Mouse (Mus musculus) kidney, adult 2 months (tissue): ENCODE data around the gene Bcas3.

Source experiments
- CTCF ChIP-seq: fragments of 200-500 bp; conservative IDR thresholded peaks from 2 replicates; pipeline ENCODE4 v1.5.1; 2011; ENCODE audit warnings: low read depth, mild to moderate bottlenecking, control low read depth, low read length, moderate library complexity, mixed read lengths; ENCODE audit not compliant: insufficient read depth, insufficient read length
- POLR2A ChIP-seq: fragments of 200-500 bp; IDR thresholded peaks from one replicate; pipeline ENCODE4 v1.6.1; 2011; ENCODE audit warnings: low read depth, low read length, control low read depth

DNA sequence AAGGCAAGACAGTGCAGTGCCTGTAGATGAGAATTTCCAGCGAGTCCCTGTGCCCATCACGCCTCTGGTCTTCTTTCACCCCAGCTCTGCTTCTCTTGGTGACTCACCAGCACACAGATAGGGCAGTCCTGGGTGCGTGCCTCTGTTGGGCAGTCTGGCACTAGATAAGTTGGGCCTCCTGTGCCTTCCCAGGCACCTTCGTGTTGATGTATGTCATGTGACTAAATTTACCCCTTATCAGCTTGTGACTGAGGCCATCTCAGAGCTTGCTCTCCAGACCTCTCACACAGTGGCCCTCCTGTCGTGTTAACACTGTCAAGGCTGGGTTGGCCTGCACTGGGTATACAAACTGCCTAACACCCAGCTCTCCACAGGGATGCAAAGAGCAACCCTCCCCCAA, 451.1 kb downstream of the Bcas3 start:
- TF ChIP-seq CTCF (no peak), POLR2A (no peak)
